Mouse (Mus musculus): Measurements from ENCODE around the gene Hcn3.

The Hcn3 gene

DNA sequence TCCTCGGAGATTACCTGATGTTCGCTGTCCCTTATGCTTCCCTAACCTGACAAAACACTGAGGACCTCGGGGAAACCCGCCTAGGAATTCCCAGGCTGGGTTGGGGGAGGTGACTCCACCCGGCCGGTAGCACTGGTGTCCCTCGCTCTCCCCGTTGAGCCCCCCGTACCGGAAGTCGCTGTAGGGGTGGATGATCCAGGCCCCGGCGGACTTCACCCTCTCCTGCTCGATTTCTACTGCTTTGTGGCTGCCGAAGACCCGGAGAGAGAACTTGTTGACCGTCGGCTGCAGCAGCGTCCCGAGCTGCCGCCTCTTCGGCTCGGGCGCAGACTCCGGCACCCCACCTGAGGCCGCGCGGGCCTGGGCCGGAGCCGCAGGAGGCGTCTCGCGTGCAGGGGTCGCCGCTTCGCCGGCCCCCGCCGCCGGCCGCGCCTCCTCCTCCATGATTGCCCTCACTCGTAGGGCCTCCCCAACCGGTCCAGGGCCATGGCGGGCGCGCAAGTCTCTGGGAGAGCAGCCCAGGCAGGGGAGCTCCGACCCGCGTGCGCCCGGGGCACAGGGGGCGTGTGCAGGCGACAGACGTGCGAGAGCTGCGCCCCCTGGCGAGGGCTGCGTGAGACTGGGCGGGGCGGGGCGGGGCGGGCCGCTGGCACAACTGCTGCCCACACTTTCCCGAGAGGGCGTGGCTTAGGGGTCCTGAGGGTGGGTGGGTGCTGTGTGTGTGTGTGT lies at the start of gene Hcn3:
TSS of gene Hcn3 (minus strand) at position 581 of the 729 bp plus-strand sequence.
- DNase-seq (ENCODE audit: low read depth), result no peak

GRCm38 (mm10) chr3:89209731-89210130 lies 49.7 kb upstream of the Hcn3 start:
- DNase-seq (ENCODE audit: low read depth), result no peak

DNA sequence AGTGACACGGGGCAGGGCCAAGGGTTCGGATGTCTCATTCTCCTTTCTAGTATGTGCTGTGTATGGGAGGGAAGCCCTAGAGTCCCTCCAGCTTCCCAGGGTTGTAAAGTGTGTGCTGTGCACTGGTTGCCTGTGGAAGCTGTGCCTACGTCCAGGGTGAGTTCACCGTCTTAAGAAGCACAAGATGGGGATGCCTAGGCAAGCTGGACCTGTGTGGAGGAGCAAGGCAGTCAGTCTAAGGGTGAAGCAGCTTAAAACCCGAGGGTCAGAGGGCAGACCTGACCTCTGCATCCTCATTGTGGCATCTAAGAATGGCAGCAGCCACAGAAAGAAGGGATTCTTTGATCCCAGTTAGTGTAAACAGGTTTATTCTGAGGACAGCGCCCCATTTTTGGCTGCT lies 48.7 kb upstream of the Hcn3 start:
- DNase-seq (ENCODE audit: low read depth), result no peak

GRCm38 (mm10) chr3:89208075-89208657 lies 48.2 kb upstream of the Hcn3 start:
- DNase-seq (ENCODE audit: low read depth), result no peak

DNA sequence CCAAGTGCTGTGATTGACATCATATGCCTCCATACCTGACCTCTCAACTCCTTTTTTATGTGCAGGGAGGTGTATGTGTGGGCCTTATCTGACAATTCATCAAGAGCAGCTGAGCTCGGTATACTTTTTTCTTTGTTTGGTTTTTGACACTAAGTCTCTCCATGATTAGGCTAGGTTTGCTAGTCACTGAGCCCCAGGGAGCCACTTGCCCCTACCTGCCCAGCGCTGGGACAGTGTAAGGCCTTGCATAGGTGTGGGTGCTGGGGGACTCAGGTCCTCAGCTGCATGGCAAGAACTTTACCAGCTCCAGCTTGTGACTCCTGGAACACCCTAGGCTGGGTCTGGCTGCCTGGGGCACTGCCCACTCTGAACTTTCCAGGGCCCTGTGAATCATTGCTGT lies 46.7 kb upstream of the Hcn3 start:
- no peak for DNase-seq (ENCODE audit: low read depth)

- DNase-seq (ENCODE audit: low read depth), result no peak
These were observed 46.1 kb upstream of the Hcn3 start for GRCm38 (mm10) chr3:89206079-89206478.

DNA sequence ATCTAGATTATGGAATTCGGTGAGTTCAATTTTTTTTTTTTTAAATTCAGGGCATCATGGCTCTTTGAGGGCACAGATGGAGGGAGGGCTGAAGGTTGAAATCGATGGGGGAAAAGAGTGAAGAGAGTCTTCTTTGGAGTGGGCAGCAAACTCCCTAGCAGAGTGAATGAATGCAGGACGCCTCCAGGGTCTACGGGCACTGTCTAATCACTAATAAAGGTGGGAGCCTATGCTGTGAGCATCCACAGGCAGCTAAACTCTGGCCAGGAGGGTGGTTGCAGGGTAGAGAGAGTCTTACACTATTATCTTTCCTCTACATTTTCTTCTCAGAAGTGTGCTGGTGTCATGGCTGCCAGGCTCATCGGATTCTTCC lies 43.1 kb upstream of the Hcn3 start:
- DNase-seq (ENCODE audit: low read depth), result no peak

DNA sequence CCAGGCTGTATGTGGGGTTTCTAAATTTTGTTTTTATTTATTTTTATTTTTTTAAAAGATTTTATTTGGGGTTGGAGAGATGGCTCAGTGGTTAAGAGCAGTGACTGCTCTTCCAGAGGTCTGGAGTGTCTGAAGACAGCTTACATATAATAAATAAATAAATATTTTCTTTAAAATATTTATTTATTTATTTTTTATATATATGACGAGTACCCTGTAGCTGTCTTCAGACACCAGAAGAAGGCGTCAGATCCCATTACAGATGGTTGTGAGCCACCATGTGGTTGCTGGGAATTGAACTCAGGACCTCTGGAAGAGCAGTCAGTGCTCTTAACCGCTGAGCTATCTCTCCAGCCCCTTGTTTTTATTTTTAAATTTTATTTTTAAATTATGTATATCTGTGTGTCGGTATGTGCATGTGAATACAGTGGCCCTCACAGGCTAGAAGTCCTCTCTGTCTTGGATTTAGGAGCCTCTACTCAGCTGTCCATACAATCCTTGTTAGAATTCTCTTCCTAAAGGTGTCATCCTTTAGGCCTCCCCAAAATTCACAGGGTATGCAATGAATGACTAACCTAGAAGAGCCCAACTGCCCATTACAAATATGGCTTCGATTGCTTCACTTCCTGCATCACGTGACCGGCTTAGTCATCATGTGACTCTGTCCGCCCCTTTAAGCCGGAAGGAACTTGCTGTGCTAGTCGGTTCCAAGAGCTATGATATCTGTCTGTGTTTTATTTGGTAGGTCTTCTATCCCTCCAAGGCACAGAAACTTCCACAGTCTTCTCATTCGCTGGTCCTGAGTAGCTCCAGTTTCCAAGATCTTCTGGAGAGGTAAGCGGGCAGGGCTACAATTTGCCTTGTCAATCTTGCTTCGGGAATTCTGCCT lies 42.5 kb upstream of the Hcn3 start, which contains the start of gene Gba:
TSS of gene Gba (plus strand) at position 676 of the 889 bp plus-strand sequence.
- peak; percentile 90 for DNase-seq (ENCODE audit: low read depth)

GRCm38 (mm10) chr3:89199839-89200238 lies 39.8 kb upstream of the Hcn3 start:
- DNase-seq (ENCODE audit: low read depth), result no peak

- DNase-seq (ENCODE audit: low read depth), result peak; percentile 74
These were observed 36.2 kb upstream of the Hcn3 start for GRCm38 (mm10) chr3:89195979-89196877.

- no peak for DNase-seq (ENCODE audit: low read depth)
These were observed 33.9 kb upstream of the Hcn3 start for GRCm38 (mm10) chr3:89193853-89194252.

DNA sequence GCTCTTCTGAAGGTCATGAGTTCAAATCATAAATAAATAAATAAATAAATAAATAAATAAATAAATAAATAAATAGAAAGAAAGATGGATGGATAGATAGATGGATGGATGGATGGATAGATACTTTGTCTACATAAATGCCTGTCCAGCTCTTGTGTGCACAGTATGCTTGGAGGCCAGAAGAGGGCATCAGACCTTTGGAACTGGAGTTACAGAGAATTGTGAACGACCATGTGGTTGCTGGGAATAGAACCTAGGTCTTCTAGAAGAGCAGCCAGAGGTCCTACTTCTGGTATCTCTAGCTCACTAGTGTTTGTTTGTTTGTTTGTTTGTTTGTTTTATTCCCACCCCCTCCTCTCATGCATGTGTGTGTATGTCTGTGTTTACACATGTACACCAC lies 33.4 kb upstream of the Hcn3 start:
- DNase-seq (ENCODE audit: low read depth), result no peak

- no peak for DNase-seq (ENCODE audit: low read depth)
These were observed 30.4 kb upstream of the Hcn3 start for GRCm38 (mm10) chr3:89190436-89190835.

GRCm38 (mm10) chr3:89188478-89188875 lies 28.5 kb upstream of the Hcn3 start:
- DNase-seq (ENCODE audit: low read depth), result no peak

GRCm38 (mm10) chr3:89187690-89188477 lies 27.9 kb upstream of the Hcn3 start:
- DNase-seq (ENCODE audit: low read depth), result no peak

GRCm38 (mm10) chr3:89187197-89187596 lies 27.2 kb upstream of the Hcn3 start:
- no peak for DNase-seq (ENCODE audit: low read depth)

DNA sequence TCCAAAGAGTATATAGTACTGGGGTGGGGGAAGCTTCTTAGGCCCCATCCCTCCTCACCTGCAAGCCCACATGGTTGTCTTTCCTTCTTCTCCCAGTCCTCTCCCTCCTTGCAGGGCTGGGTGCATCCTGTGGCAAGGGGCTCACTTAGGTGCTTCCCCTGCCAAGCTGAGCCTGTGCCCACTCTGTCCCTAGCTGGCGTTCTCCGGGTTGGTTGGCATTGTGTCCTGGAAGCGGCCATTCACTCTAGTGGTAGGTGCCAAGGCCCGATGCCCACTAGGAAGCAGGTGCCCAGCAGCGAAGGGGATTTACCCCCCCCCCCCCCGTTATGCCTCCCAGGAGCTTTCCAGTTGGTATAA lies 23.9 kb upstream of the Hcn3 start:
- DNase-seq (ENCODE audit: low read depth), result no peak

- DNase-seq (ENCODE audit: low read depth), result peak; percentile 66
These were observed 23.3 kb upstream of the Hcn3 start, which contains the start of gene Fam189b for GRCm38 (mm10) chr3:89183058-89183958. Fam189b (plus strand) TSS chr3:89183143.

- no peak for DNase-seq (ENCODE audit: low read depth)
These were observed 22.6 kb upstream of the Hcn3 start for GRCm38 (mm10) chr3:89182531-89183057.

All from fibroblast of lung, adult 2 months (primary cell).